Mouse (Mus musculus) kidney, adult 2 months (tissue): ENCODE data around the gene Rarb.

Experiments
- CTCF ChIP-seq: fragments of 200-500 bp; conservative IDR thresholded peaks from 2 replicates; pipeline ENCODE4 v1.5.1; 2011; ENCODE audit warnings: low read depth, mild to moderate bottlenecking, control low read depth, low read length, moderate library complexity, mixed read lengths; ENCODE audit not compliant: insufficient read depth, insufficient read length
- POLR2A ChIP-seq: fragments of 200-500 bp; IDR thresholded peaks from one replicate; pipeline ENCODE4 v1.6.1; 2011; ENCODE audit warnings: low read depth, low read length, control low read depth

- no peak for TF ChIP-seq CTCF
- no peak for TF ChIP-seq POLR2A
These were observed 56.2 kb downstream of the Rarb start for GRCm38 (mm10) chr14:16762773-16763172.
